Mouse (Mus musculus) kidney, postnatal 0 days (tissue): ENCODE measurements around the gene Ptpn23. TPM values are rescaled to one million over a fixed set of nuclear protein-coding genes. Genes with fewer than 3 reads are reported as not detected.

Experiments used
- ATAC-seq: fragments of 200-750 bp; cut with Nextera tagmentation; replicated peaks from 2 replicates; pipeline ENCODE4 v1.8.0; 2017; ENCODE audit warnings: low read depth, moderate number of reproducible peaks, moderate TSS enrichment, moderate library complexity; ENCODE audit not compliant: low FRiP score
- DNase-seq: peaks from one replicate; pipeline ENCODE4 v3.0.0-alpha.2; 2016; ENCODE audit warnings: low spot score
- H3K27ac ChIP-seq: fragments of 300-500 bp; sonication (generic); 2 replicates; pipeline ENCODE4 v1.5.1; 2014; ENCODE audit warnings: mild to moderate bottlenecking
- H3K27me3 ChIP-seq: fragments of 300-500 bp; sonication (generic); 2 replicates; pipeline ENCODE4 v1.6.1; 2014; ENCODE audit warnings: low read length, mixed read lengths; ENCODE audit not compliant: insufficient read depth
- H3K36me3 ChIP-seq: fragments of 300-500 bp; sonication (generic); 2 replicates; pipeline ENCODE4 v1.6.1; 2014; ENCODE audit warnings: low read length, mixed read lengths; ENCODE audit not compliant: insufficient read depth
- H3K4me1 ChIP-seq: fragments of 300-500 bp; sonication (generic); replicated peaks from 2 replicates; pipeline ENCODE4 v1.6.1; 2014; ENCODE audit warnings: antibody characterized with exemption, low read length, mixed read lengths; ENCODE audit not compliant: insufficient read depth
- H3K4me2 ChIP-seq: fragments of 300-500 bp; sonication (generic); 2 replicates; pipeline ENCODE4 v1.6.1; 2014; ENCODE audit warnings: mild to moderate bottlenecking, low read length, moderate library complexity, mixed read lengths
- H3K4me3 ChIP-seq: fragments of 300-500 bp; sonication (generic); replicated peaks from 2 replicates; pipeline ENCODE4 v1.5.1; 2014; ENCODE audit warnings: low read depth, low read length
- H3K9ac ChIP-seq: fragments of 300-500 bp; sonication (generic); 2 replicates; pipeline ENCODE4 v1.6.1; 2014; ENCODE audit warnings: low read depth, low read length
- H3K9me3 ChIP-seq: fragments of 300-500 bp; sonication (generic); replicated peaks from 2 replicates; pipeline ENCODE4 v1.6.1; 2016; ENCODE audit warnings: low read length, inconsistent platforms, mixed read lengths
- CTCF ChIP-seq: IDR thresholded peaks from 2 replicates; pipeline ENCODE4 v1.5.1; 2016; ENCODE audit warnings: antibody characterized with exemption, low read depth, mild to moderate bottlenecking, moderate library complexity
- WGBS: fragments of 180-500 bp; shearing (Covaris S2); extraction: QIAGEN DNeasy Blood & Tissue Kit; methylation state at CpG from one replicate; pipeline ENCODE4 v1.1.7; 2014; 5-methylcytosine and 5-hydroxymethylcytosine counted together
- polyA plus RNA-seq: library from polyadenylated mRNA; unstranded; fragments of >200 nt; fragmentation: Nextera tagmentation; extraction: Ambion mirVana; gene quantifications from 2 replicates; pipeline ENCODE4 v1.2.1, GENCODE M21; 2015

Gene Ptpn23
- polyA plus RNA-seq, 1 experiment from 2014 or later, result 11.7 TPM

DNA sequence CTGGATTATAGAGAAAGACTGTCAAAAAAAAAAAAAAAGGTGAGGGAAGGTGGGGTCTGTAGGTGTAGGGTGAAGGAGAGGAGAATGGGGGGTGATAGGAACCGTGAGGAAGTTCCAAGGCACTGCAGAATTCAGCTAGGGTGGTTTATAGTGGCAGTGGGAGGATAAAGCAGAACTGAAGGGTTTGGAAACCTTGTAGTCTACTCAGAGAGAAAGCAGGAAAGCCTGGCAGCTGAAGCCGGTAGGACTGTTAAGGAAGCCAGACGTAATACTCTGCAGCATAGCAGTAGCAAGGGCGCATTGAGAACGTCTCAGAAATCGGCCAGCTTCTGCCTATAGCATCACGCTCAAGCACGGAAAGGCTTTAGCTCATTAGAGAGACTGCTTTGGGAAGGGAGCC, 66.0 kb downstream of the Ptpn23 start:
- Histone ChIP-seq H3K4me3 (no peak overlapping the region), H3K27ac (no peak overlapping the region), H3K36me3 (no peaks in the 10 kb centered on the region), H3K4me1 (no peaks in the 10 kb centered on the region), H3K9me3 (no peaks in the 10 kb centered on the region), H3K9ac (no peak overlapping the region), H3K4me2 (no peak overlapping the region), H3K27me3 (no peaks in the 10 kb centered on the region)
- WGBS, result 77% methylated on average over 8 of the region's 8 CpGs
- no peak for DNase-seq
- no peak for ATAC-seq
- TF ChIP-seq CTCF, result no peak

DNA sequence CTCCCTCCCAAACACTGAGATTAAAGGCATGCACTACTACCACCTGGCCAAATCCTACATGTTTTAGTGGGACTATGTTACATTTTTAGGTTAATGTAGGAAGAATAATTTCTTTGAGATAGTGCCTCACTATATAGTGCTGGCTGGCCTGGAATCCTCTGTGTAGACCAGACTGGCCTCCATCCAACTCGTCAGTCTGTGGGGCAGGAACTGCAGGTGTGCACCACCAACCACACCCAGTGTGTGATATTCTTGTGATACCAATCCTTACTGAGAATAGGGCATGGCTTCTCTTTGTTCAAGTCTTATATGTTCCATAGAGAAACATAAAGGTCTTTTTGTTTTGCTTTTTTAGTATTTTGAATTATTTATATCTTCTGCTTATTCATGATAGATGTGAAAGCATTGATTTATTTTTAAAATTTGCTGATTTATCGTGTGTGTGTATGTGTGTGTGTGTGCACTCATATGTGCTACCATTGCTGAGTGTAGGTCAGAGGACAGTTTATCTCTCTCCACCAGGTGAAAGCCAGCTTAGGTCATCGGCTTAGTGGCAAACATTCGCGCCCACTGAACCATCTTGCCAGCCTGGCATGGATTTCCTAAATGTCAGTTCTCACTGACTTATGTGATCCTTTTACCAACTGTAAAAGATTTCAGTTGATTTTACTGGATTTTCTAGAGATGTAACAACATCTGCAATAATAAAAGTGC, 67.8 kb downstream of the Ptpn23 start:
- Histone ChIP-seq H3K27ac (no peak overlapping the region), H3K9ac (no peak overlapping the region), H3K4me2 (no peak overlapping the region), H3K27me3 (no peaks in the 10 kb centered on the region), H3K36me3 (no peaks in the 10 kb centered on the region), H3K4me3 (no peak overlapping the region), H3K9me3 (no peaks in the 10 kb centered on the region), H3K4me1 (no peaks in the 10 kb centered on the region)
- WGBS, result 87% methylated on average over 5 of the region's 5 CpGs
- no peak for DNase-seq
- no peak for TF ChIP-seq CTCF
- no peak for ATAC-seq

Other genes with a start within 250 kb of the Ptpn23 start
- gene Cspg5, start 164.4 kb downstream of the Ptpn23 start, polyA plus RNA-seq, result 2.3 and 2.8 TPM in 2 replicates
- gene Elp6, start 103.0 kb downstream of the Ptpn23 start, polyA plus RNA-seq, result 15.7 and 17.8 TPM in 2 replicates
- gene Scap, start 74.9 kb downstream of the Ptpn23 start, polyA plus RNA-seq, result 32.1 and 33.4 TPM in 2 replicates
- gene Ngp, start 11.5 kb upstream of the Ptpn23 start, polyA plus RNA-seq, result 3.0 and 3.9 TPM in 2 replicates
- 5.6 and 5.8 TPM in 2 replicates for gene Klhl18, start 68.5 kb upstream of the Ptpn23 start, polyA plus RNA-seq
- gene Kif9, start 68.7 kb upstream of the Ptpn23 start, polyA plus RNA-seq, result 1.2 and 1.5 TPM in 2 replicates
- gene Setd2, start 124.4 kb upstream of the Ptpn23 start, polyA plus RNA-seq, result 23.7 and 24.5 TPM in 2 replicates
- gene Nradd, start 216.2 kb upstream of the Ptpn23 start, polyA plus RNA-seq, result 42.3 and 45.7 TPM in 2 replicates
- 2.9 and 3.9 TPM in 2 replicates for gene Nbeal2, start 245.9 kb upstream of the Ptpn23 start, polyA plus RNA-seq
- gene Ccdc12, start 248.3 kb upstream of the Ptpn23 start, polyA plus RNA-seq, result 153 and 154 TPM in 2 replicates